Mouse (Mus musculus) embryo, embryonic 11.5 days (tissue): ENCODE results near the gene Creb5.

Source experiments
- DNase-seq: peaks from one replicate; pipeline ENCODE4 v3.0.0-alpha.2; 2012; ENCODE audit warnings: low read depth, low spot score

Creb5 gene

DNA sequence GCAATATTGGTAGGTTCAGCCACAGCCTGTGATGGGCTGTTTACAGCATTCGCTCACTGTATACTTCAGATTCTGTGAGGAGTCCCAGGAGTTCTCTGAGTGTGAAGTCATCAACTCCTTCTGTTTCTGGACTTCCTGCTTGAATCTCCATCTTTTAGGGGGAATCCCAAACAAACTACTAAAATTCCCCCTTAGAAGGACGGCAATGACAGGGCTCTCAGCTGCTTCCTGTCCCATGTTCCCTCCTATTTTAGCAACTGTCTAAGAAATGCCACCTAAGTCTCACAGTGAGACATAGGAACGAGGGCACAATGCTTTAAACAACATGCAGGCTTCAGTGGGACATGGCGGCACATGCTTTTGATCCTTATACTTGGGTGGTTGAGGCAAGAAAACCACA is 204.3 kb downstream of the Creb5 start:
- DNase-seq, result no peak

DNA sequence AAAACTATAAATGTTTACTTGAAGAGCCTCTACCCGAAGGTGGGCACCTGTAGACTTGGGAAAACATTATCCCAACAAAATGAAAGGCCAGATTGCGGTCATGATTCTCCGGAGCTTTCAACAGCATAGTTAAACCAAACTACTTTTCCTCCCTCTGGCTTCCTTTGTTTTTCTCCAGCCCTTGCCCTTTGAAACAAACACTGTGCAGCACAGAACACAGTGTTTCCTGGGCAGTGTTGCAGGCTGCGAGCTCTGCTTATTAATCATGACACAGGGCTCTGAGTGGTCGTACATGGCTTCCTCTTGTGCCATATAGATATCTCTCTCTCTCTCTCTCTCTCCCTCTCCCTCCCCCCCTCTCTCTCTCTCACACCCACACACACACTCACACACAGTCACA is 206.8 kb downstream of the Creb5 start:
- no peak for DNase-seq

DNA sequence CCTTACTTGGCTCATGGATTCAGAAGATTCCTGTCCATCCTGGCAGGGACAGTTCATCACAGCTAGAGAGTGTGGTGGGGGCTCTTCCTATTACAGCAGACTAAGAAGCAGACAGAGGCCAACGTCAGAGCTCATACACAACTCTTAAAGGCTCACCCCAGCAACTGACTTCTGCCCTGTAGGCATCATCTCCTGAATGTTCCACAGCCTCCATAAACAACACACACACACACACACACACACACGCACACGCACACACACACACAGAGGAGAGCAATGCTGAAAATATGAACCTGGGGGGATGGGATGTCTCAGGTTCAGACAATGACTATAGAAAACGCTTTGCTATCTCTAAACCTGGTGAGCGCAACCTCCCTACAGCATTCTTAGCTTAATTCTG is 208.6 kb downstream of the Creb5 start:
- DNase-seq, result no peak

DNA sequence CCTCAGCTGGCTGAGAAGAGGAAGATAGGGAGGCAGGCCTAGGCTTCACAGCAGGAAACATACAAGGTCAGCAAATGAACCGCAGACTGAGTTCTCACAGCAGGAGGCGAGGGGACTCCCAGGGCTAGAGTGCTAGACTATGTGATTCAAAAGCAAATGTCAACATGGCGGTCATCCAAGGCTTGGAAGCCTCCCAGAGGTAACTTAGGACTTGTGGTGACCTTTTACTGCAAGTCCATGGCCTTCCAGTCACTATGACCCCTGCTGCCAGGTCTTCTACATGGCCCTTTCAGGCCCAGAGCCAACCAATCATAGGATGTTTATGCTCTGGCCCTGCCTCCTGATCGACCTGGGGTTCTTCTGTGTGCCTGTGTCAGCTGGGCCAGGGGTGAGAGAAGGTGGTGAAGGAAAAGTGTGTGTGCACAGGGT is 209.3 kb downstream of the Creb5 start:
- no peak for DNase-seq

DNA sequence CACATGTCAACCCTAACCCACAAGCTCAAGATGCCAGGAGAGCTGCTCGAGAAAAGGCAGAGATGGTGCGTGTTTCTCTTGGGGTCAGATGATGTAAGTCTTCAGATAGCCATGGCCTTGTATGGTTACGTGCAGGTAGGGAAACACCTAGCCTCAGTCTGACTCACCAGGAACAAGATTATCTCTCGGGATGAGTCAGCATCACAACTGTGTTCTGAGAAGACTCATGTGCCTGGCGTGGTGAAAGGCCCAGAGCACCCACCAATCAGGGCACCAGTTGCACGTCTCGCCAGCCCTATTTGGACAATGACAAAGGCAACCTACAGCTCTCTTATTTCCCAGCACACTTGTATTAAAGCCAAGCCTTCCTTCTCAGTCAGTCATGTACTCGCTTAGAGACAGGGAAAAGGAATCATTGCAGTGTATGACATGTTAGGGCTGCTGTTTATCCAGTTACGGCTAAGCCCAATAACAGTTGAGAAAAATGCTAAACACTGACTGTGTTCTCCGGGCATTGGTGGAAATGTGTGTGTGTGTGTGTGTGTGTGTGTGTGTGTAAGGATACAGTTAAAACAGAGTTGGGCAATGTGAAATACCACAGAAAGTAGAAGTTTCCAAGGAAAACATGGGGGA is 210.9 kb downstream of the Creb5 start:
- DNase-seq, result no peak

DNA sequence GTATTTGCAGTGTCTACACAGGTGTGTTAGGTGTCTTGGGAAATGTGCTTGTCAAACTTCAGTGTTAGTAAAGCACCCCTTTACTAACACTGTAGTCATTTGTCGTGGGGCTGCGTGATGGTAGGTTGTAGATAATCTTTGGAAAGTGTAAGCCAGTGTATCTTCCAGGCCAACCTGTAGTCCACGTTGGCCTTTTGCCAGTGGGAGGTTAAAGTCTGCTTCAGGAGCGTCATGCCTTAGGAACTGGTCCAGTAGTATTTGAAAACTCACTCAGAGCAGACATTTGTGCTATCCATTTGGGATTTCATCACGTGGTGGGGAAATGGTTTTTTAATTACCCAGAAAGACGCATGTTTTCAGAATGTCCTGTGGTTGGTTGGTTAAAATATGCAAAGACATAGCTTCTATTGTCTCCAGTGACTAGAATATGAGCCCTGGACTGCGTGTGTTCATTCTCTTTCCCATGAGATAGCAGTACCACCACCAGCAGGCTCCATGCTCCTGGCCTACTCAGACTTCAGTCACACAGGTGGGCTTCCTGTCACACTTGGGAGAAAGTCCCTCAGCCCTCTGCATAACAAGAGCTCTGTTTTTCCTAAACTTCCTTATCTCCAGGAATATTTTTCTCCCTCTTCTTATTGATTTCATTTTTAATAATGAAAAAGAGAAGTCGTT is 212.7 kb downstream of the Creb5 start:
- no peak for DNase-seq

DNA sequence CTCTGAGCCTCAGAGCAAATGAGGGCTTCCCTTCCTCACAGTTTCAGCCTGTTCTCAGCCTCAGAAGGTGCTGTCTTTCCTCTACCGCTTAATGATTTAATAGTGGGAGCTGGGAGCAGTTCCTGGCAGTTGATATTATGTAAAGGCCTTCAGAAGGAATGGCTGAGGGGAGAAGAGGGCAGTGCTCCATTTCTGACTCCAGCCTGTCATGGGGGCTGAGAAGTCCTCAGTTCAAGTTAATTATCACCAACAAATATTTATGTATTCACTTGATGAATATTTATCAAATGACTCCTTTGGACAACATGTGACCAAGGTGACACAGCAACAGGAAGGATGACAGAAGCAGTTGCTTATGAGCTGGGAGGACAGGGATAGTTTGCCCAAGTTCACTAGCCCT is 214.2 kb downstream of the Creb5 start:
- no peak for DNase-seq

DNA sequence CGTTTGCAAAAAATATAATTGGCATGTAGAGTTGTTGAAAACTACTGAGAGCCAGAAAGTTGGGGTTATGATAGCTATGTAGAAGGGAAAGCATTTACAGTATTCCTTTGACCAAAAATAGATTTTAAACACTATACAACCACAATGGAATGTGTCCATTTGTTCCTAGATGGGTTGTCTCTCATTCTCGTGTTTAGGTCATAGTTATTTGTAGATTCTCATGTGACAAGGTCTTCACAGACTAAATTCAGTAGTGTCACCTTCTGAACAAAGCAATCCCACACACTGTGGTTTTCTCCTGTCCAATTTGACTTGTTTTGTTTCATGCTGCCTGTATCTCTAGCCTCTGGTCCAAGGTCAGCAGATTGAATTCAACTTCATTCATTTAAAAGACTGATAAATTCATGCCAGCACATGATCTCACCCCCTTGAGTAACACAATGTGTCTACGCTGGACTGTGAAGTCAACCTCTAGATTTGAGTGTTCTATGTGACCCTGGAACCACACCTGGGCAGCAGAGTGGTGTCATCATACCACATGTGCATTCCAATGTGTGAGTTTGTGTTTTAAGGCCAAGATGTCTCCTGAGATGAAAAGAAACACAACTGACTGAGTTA is 220.0 kb downstream of the Creb5 start:
- DNase-seq, result no peak

DNA sequence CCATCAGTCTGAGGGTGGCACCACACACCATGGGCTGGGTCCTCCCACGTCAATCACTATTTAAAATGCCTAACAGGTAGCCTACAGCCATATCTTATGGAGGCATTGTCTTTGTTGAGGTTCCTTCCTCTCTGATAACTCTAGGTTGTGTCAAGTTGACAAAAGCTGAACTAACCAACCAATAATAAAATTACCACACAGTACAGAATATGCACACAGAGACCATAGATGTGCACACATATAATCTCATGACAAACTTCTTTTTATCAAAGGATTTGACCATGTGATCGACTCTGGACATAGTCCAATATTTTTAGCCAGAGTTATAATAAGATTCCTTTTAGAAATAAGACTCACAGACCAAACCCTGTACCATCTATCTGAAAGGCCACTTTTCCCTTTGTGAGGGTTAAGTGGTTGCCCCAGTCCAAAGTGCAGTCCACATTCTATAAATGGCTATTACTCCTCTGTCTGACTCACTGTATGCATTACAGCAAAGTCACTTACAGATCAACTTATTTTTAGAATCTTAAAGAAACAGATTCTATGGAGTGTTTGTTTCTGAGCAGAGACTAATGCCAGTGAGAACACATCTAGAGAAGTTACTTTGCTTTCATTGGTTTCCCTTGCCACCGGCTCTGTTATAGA is 221.9 kb downstream of the Creb5 start:
- no peak for DNase-seq

DNA sequence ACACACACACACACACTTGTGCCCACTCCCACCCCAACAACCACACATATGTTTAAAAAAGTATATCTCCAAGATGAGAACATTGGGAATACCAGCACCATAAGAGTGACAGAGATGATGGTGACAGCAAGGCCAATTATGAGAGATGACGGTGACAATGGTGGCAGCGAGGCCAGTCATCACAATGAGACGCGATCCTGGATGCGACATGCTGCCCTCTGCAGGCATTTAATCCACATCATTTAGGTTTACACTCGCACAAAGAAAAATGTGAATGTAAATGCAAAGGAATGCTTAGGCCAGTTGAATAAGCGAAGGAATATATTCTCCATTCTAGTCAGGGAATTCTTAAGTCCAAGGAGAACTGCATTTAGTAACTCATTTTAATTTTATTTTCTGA is 222.9 kb downstream of the Creb5 start:
- DNase-seq, result no peak

DNA sequence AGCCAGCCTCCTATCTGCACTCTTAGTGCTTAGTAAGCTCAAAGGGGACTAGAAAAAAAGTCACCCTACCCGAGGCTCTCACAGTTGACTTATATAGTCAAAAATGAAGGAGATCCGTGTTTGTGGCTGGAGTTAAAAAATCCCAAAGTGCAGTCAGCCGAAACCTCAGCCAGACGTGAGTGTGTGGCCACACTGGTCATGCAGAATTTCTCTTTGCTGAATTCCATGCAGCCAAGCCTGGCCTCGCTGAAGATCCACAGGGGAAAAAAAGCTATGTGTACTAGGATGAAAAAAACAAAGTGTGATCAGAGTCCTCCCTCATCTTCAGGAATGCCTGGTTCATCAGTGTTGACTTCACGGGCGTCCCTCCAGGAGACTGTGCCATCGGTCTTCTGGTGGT is 225.2 kb downstream of the Creb5 start:
- no peak for DNase-seq

DNA sequence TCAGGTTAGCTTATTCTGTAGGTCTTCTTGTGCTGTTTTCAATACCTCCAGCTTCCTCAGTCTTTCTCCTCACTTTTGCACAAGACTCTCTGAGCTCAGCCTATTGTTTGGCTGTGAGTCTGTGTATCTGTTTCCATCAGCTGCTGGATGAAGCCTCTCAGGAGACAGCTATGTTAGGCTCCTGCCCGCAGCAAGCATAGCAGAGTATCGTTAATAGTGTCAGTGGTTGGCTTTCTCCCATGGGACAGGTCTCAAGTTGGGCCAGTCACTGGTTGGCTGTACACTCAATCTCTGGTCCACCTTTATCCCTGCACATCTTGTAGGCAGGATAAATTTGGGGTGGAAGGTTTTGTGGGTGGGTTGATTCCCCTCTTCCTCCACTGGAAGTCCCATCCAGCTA is 226.3 kb downstream of the Creb5 start:
- DNase-seq, result no peak

DNA sequence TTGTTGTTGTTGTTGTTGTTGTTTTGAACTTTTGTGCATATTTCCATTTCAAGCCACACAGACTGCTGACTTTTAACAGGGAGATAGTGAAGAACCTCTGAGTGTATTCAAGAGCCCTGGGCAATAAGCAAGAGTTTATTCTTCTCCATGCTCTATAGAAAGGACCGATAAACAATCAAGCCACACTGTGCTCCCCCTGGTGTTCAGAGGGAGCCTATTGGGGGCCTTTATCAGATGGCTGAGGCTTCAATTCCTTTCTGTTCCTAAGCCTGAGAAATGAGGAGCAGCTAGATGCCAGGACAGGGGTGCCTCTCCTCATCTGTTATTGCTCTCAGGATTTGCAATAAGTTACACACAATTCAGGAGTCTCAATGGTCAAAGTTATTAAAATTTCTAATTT is 227.8 kb downstream of the Creb5 start:
- DNase-seq, result no peak

DNA sequence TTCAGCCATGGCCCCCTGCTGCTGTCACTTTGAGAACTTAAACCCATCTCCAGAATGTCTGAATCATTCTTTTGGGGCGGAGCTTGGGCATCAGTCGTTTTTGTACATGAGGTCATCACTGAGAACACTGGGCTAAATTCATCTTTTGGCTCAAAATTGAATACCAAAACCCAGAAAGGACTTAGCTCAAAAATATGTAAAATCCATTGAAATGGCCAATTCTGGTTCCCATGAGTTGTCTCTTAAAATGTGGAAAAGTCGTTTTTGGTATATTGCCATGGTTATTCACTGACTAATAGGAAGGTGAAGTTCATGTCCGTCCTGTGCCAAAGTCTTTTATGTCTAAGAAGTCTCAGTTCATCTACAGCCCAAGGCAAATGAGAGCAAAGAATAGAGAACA is 228.5 kb downstream of the Creb5 start:
- no peak for DNase-seq

DNA sequence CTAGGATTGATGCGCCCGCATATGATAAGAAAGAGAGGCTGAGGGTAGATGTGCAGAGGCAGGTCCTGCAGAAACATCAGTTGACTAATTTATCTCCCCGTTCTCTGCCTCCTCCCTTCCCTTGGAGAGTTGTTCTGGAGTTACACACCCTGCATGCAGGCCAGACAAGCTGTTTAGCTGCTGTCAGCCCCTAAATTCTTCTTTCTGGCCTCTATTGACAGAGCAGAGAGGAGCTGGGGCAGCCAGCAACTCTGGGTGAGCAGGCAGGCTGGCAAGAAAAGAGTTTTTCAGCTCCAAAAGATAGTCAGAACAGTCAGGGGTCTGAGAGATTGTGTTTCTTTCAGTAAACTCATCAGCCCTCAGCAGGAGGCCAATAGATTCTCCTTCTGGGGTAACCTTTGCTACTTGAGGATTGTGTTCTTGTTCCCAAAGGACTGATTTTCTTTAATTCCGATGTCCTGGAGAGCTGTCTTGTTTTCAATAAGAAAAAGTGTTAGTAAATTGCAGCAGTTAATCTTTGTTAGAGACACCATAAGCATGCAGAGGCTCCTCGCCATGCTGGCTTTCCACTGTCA is 230.4 kb downstream of the Creb5 start:
- DNase-seq, result no peak

DNA sequence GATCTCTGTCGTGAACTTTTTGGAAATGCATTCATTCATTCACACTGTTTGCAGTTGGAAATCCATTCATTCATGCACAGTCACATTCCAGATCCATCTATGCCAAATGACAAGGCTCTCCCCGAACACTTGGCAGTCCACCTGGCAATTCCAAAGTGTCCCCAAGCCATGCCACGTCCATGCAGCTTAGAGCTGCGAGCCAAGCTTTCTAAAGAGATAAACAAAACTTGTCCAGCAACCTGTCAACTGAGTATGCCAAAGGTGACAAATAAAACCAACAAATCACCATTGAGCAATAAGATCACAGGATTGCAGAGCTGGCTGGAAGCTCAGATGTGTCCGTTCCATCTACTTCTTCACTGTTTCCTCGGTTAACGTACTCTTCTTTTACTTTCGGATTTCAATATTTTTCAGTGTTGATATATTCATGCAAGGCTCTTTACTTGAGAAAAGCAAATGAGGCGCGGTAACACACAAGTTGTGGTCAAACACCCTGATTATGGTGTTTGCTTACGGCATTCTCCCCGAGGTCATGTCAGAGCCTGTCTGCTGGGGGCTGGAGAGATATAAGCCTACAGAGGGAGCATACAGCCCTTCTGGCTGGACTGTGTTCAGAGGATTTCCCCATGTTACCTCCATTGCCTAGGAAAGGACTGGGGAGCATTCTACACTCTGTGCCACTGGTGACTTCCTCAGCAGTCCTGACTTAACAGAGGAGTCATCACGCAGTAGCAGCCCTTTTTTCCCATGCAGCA is 236.8 kb downstream of the Creb5 start:
- no peak for DNase-seq

DNA sequence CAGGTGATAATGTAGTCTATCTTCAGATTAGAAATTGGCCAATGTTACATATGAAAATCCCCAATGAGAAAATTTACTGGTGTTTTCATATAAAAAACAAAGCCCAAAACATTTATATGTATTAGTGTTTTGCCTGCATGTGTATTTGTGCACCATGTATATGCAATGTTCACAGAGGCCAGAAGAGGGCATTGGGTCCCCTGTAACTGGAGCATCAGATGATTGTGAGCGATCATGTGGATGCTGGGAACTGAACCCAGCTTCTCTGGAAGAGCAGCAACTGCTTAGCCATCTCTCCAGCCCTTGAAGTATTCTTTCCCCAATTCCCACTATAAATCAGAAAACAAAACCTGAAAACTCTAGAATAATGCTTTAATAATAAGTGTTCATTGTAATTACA is 239.4 kb downstream of the Creb5 start:
- no peak for DNase-seq

DNA sequence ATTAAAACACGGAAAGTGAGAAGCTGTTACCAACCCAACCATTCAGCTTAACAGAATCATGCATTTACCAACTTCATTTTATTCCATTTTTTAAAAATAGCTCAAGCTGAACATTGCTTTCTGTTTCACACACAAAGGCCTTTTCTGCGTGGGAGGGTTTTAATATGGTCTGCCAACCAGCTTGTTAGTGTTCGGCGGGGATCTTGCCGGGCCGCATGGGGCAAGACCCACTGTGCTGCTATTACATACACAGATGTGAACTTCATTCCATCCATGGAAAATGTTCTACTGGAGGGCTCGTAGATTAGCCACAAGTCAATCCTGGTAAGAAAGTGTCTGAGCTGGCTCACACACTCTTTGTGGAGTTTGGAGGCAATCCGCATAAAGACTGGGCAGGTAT is 243.7 kb downstream of the Creb5 start:
- no peak for DNase-seq

DNA sequence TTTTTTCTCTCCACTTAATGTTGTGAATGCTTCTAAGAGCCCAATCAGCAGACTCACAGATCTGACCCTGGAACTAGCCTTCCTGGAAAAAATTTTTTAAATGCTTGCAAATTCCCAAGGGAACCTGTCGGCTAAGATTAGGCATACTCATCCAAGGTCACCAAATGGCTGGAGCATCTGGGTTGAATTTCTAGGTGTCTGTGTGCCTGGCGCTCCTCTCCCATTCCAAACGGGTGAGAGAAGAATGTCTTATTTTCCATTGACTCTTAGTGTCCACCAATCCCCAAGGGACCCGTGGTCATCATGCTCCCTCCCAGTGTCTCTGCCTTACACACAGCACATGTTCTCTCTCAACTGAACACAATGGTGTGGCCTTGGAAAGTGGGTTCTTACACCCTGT is 244.4 kb downstream of the Creb5 start:
- DNase-seq, result no peak

DNA sequence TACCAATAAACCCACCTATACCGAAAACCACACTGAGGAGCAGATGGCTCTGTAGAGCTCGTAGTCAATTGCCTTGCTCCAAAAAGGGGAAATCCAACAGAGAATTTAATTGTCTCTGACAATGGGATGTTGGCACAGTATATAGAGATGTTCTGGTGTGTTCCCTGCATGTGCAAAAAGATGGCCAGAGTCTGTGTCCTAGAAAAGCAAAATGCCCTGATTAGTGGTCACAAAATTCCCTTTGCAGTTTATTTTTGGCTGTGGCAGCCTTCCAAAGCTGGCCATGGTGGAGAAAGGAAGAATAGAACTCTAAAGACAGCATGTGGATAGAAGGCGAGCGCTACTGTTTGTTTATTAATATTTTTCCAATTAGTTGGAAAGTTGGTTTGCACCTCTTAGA is 250.5 kb downstream of the Creb5 start:
- DNase-seq, result no peak

DNA sequence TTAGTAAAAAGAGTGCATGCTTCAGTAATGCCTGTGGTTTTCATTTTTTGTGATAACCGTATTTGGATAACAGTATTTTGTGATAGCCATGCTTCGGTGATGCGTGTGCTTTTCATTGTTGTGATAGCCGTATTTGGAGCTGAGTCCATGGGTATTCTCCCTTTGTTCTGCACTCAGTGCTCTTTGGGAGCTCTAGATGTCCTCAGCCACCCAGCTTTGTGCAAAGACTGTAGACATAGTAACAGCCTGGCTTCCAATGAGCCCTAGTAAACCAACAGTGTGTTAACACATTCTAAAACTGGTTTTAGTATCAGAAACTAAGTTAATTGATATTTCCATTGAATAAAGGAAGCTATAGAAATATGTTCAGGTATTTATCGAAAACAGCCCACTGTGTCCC is 254.7 kb downstream of the Creb5 start:
- DNase-seq, result no peak

DNA sequence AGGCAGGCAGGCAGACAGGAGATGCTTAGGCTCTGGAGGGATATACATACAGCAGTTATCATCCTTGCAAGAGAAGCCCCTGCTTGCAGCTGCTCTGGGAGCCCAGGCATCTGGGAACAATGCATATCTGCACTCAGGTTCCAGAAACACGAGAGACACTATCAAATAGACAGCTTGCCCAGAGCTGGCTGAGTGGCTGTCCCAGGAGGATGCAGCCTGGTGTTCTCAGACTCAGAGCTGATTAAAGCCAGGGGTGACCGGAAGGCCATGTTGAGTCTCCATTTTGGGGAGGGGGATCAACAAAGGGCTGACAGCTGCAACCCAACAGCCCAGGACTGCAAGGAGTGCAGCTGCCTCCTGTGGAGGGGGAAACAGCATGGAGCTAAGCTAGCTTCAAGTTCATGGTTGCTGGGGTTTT is 258.4 kb downstream of the Creb5 start:
- DNase-seq, result peak; percentile 34
